Mouse (Mus musculus) retina, embryonic 14.5 days (tissue): Measurements from ENCODE around the gene Fbln5.
A peak's percentile ranks its signal among the peaks of the same experiment; 100 is the strongest.

Source experiments
- DNase-seq: peaks from one replicate; pipeline ENCODE4 v3.0.0-alpha.2; 2015; ENCODE audit warnings: low spot score

Gene Fbln5

GRCm38 (mm10) chr12:101818608-101819370 is at the start of gene Fbln5:
Gene Fbln5, minus strand, starts transcription at chr12:101819055.
- DNase-seq: peak; percentile 46

- DNase-seq: no peak
Observed at GRCm38 (mm10) chr12:101862286-101862964, 43.6 kb upstream of the Fbln5 start.

DNA sequence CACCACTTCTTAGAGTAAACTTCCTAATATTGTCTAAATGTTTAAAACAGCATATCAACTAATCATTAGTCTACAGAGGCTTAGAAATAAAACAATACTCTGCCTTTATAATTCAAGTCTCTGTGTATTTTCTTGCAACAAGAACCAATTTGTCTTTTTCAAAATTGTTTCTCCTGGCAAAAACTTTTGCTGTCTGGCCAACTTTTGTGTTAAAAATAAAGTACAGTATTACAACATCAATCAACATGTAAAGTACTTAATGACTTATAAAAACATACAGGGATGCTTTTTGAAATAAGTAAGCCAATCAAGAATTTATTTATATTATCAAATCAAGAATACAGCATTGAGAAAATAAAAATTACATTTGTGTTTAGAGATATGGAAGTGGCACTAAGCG is 41.4 kb upstream of the Fbln5 start:
- no peak for DNase-seq

- no peak for DNase-seq
Observed at GRCm38 (mm10) chr12:101858011-101858410, 39.2 kb upstream of the Fbln5 start.

DNA sequence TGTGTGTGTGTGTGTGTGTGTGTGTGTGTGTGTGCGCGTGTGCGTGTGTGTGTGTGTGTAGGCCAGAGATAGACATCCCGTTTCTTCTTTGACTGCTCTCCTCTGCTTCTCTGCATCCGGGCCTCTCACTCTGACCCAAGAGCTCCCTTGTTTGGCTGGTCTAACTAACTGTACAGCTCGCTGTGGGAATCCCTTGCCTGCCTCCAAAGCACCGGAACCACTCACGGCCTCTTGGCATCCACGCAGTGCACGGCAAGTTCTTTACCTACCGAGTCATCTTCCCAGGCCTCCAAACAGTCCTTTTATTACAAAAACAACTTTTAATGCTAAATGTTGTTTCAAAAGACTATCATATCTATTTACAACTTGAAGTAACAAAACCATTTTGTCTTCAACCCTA is 35.5 kb upstream of the Fbln5 start:
- DNase-seq: no peak

- no peak for DNase-seq
Observed at GRCm38 (mm10) chr12:101851846-101852564, 33.1 kb upstream of the Fbln5 start.

DNA sequence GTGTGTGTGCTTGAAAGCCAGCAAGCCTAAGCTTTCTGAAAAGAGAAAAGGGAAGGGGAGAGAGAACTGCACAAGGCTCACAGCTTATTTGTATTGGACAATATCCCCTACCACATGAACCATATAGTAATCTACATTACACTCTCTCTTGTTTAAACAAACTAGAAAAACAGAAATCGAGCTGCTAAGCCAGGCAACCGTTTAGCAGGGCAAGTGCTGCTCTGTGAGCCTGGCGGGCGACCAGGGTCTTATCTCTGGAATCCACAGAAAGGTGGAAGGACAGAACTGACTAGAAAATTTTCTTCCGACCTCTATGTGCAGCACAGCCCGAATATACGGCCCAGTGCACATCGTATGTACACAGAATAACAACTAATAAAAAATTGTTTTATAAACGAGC is 32.5 kb upstream of the Fbln5 start:
- DNase-seq: no peak

DNA sequence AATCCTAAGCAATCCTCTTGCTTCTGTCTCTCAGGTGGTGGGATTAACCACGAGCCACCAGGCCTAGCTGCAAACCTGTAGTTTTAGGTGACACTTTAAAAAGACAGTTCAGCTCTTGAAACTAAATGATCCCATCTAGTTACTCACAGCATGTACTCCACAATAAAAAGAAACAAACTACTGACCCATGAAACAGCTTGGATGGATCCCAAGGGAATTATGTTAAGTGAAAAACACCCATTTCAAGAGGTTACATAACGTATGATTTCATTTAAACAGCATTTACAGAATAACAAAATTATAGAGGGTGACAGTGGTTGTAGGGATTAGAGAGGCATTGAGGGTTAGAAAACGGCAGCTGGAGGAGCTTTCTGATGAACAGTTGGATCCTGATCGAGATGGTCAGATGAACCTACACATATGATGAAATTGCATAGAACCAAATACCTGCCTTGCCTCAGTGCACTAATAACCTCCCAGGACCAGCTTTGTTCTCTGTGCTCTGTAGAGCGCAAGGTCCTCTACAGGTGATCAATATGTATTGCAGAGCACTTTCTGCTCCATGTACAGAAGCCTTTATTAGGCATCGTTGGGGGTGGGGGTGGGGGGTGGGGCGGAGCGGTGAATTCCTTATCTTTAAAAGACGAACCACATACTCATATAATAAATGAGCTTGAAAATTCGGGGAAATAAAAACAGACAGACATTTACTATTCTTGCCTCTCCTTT is 17.9 kb upstream of the Fbln5 start:
- DNase-seq: no peak

- DNase-seq: no peak
Observed at GRCm38 (mm10) chr12:101834715-101835114, 15.9 kb upstream of the Fbln5 start.

DNA sequence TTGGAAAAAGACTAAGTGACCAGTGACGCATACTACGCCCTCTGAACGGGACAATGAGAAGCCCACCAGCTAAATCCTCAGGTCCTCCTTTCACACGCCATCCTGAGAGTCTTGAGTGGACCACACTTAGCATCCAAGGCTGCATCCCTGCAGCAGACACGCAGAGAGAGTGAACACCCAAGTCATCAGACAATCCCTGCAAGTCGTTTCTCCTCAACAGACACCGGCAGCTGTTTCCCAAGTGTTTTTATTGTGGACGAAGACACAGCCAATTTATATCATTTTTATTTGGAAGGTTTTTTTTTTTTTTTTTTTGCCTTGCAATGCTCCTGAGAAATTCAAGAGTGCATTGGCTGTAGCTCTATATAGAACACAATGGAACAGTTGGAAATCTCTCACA is 14.9 kb upstream of the Fbln5 start:
- DNase-seq: no peak

DNA sequence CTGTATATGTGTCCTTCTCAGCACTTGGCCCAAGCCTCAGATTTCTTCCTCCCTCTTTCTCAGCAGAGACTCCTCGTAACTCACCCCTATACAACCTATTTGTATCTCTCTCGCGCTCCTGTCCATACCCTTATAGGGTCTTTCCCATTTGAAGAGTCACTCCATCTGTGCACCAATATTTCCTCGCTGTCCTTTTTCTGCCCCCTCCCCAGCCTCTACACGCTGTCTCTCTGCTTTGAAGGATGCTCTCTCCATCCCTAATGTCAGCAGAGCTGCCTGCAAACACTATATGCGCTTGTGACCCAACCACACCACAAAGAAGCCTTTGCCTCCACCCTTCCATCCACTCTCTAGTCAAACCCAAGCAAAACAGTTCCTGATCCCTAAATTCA is 14.3 kb upstream of the Fbln5 start:
- no peak for DNase-seq

- no peak for DNase-seq
Observed at GRCm38 (mm10) chr12:101832179-101833114, 13.6 kb upstream of the Fbln5 start.

- no peak for DNase-seq
Observed at GRCm38 (mm10) chr12:101831221-101831620, 12.4 kb upstream of the Fbln5 start.

DNA sequence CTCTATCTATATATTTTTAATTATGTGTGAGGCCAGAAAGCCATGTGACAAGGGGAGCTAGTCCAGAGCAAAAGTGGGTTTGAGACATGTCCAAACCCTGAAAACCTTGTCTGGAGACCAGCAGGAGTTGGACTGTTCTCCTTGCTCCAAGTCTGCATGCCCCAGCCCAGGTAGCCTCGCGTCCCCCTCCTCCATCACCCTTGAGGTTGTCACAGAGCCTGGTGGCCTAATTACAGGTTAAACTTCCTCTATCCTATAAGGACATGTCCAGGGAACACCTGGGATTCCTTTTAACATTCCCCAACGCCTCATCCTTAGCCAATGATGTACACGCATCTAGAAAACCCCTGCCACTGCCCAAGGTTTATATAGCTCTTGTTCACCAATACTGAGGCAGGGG is 4.3 kb upstream of the Fbln5 start:
- no peak for DNase-seq

- no peak for DNase-seq
Observed at GRCm38 (mm10) chr12:101821596-101821995, 2.7 kb upstream of the Fbln5 start.

- no peak for DNase-seq
Observed at GRCm38 (mm10) chr12:101819570-101819969, 715 bp upstream of the Fbln5 start.

DNA sequence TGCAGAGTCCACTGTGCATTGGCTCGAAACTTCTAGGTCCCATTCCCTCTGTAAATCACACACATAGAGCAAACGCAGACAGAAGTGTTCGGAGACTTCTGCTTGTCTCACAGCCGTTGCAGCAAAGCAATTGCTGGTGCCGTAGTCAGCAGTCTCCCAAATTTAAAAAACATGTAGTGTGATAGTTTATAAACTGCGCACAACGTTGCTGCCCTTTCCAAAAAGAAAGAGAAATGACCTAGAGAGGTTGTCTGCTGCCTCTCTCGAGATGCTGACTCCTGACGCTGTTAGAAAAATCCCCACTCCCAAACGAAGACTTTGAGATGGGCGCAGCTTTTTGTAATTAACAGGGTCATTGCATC is 628 bp downstream of the Fbln5 start:
- DNase-seq: no peak

GRCm38 (mm10) chr12:101816810-101817209 is 2.0 kb downstream of the Fbln5 start:
- peak; percentile 65 for DNase-seq

GRCm38 (mm10) chr12:101815796-101816195 is 3.1 kb downstream of the Fbln5 start:
- DNase-seq: no peak

- no peak for DNase-seq
Observed at GRCm38 (mm10) chr12:101814423-101814822, 4.4 kb downstream of the Fbln5 start.

- peak; percentile 59 for DNase-seq
Observed at GRCm38 (mm10) chr12:101811181-101811580, 7.7 kb downstream of the Fbln5 start.
